Mouse (Mus musculus): ENCODE measurements at regions not wholly inside any gene's neighbourhood (a gene's known extent, or its start where the extent isn't known, plus 50 kb on each side); places are given as distances from the start of the nearest gene placed in this dataset.
A peak's percentile ranks its signal among the peaks of the same experiment; 100 is the strongest.

- no peak overlapping the region for H3K4me3 ChIP-seq (ENCODE audit: low read depth, low read length)
- H3K9me3 ChIP-seq (ENCODE audit: control insufficient read depth, low read length) = no peaks in the 10 kb centered on the region
- no peak overlapping the region for H3K4me2 ChIP-seq (ENCODE audit: low read depth, severe bottlenecking)
- DNase-seq (ENCODE audit: low spot score) (no peak), ATAC-seq (ENCODE audit: insufficient number of reproducible peaks, low FRiP score, low TSS enrichment, low read depth) (no peak)
- no peak overlapping the region for H3K9ac ChIP-seq (ENCODE audit: low read length)
- 0 out of 2 replicates have a peak, but pooled peaks cover 8% of the 10 kb centered on the region for H3K4me1 ChIP-seq (ENCODE audit: control insufficient read depth, insufficient read depth, low read length)
- H3K27me3 ChIP-seq (ENCODE audit: control insufficient read depth, insufficient read depth, low read length) = no peaks in the 10 kb centered on the region
- WGBS = 60% methylated on average over 8 of the region's 8 CpGs
- no peak overlapping the region for H3K27ac ChIP-seq (replicated peaks; ENCODE audit: low read depth, low read length)
- no peaks in the 10 kb centered on the region for H3K36me3 ChIP-seq (ENCODE audit: control insufficient read depth, insufficient read depth, low read length)
These were observed 54.8 kb downstream of the Foxb1 start for GRCm38 (mm10) chr9:69705942-69706341.

- no peak for ATAC-seq (ENCODE audit: insufficient number of reproducible peaks, low FRiP score, low TSS enrichment, low read depth)
- no peaks in the 10 kb centered on the region for H3K27me3 ChIP-seq (ENCODE audit: control insufficient read depth, insufficient read depth, low read length)
- DNase-seq (ENCODE audit: low spot score) = no peak
These were observed 55.7 kb downstream of the Foxb1 start for GRCm38 (mm10) chr9:69705071-69705470.

GRCm38 (mm10) chr9:69703731-69704130, 57.0 kb downstream of the Foxb1 start:
- no peak overlapping the region for H3K9ac ChIP-seq (ENCODE audit: low read length)
- H3K36me3 ChIP-seq (ENCODE audit: control insufficient read depth, insufficient read depth, low read length) = no peaks in the 10 kb centered on the region
- H3K9me3 ChIP-seq (ENCODE audit: control insufficient read depth, low read length) = no peaks in the 10 kb centered on the region
- 0 out of 2 replicates have a peak, but pooled peaks cover 8% of the 10 kb centered on the region for H3K4me1 ChIP-seq (ENCODE audit: control insufficient read depth, insufficient read depth, low read length)
- no peak overlapping the region for H3K27ac ChIP-seq (replicated peaks; ENCODE audit: low read depth, low read length)
- H3K4me3 ChIP-seq (ENCODE audit: low read depth, low read length) = no peak overlapping the region
- WGBS = 66% methylated on average over 7 of the region's 7 CpGs
- ATAC-seq (ENCODE audit: insufficient number of reproducible peaks, low FRiP score, low TSS enrichment, low read depth) = no peak
- no peak overlapping the region for H3K4me2 ChIP-seq (ENCODE audit: low read depth, severe bottlenecking)
- H3K27me3 ChIP-seq (ENCODE audit: control insufficient read depth, insufficient read depth, low read length) = no peaks in the 10 kb centered on the region
- no peak for DNase-seq (ENCODE audit: low spot score)

More at GRCm38 (mm10) chr9:69705071-69705470, 55.7 kb downstream of the Foxb1 start:
- Histone ChIP-seq H3K4me1 (ENCODE audit: control insufficient read depth, insufficient read depth, low read length) (0 out of 2 replicates have a peak, but pooled peaks cover 8% of the 10 kb centered on the region), H3K9me3 (ENCODE audit: control insufficient read depth, low read length) (no peaks in the 10 kb centered on the region), H3K9ac (ENCODE audit: low read length) (no peak overlapping the region), H3K4me2 (ENCODE audit: low read depth, severe bottlenecking) (no peak overlapping the region), H3K27ac (replicated peaks; ENCODE audit: low read depth, low read length) (no peak overlapping the region), H3K4me3 (ENCODE audit: low read depth, low read length) (no peak overlapping the region), H3K36me3 (ENCODE audit: control insufficient read depth, insufficient read depth, low read length) (no peaks in the 10 kb centered on the region)
- 70% methylated on average over 4 of the region's 4 CpGs for WGBS

- no peak overlapping the region for H3K9ac ChIP-seq (ENCODE audit: low read length)
- 0 out of 2 replicates have a peak, but pooled peaks cover 8% of the 10 kb centered on the region for H3K4me1 ChIP-seq (ENCODE audit: control insufficient read depth, insufficient read depth, low read length)
- no peak overlapping the region for H3K4me3 ChIP-seq (ENCODE audit: low read depth, low read length)
- no peaks in the 10 kb centered on the region for H3K27me3 ChIP-seq (ENCODE audit: control insufficient read depth, insufficient read depth, low read length)
- H3K27ac ChIP-seq (replicated peaks; ENCODE audit: low read depth, low read length) = no peak overlapping the region
- H3K9me3 ChIP-seq (ENCODE audit: control insufficient read depth, low read length) = no peaks in the 10 kb centered on the region
- no peaks in the 10 kb centered on the region for H3K36me3 ChIP-seq (ENCODE audit: control insufficient read depth, insufficient read depth, low read length)
- WGBS = 85% methylated on average over 8 of the region's 8 CpGs
- ATAC-seq (ENCODE audit: insufficient number of reproducible peaks, low FRiP score, low TSS enrichment, low read depth) (no peak), DNase-seq (ENCODE audit: low spot score) (no peak)
- H3K4me2 ChIP-seq (ENCODE audit: low read depth, severe bottlenecking) = no peak overlapping the region
These were observed 58.4 kb downstream of the Foxb1 start for GRCm38 (mm10) chr9:69702156-69702928.

- 0 out of 2 replicates have a peak, but pooled peaks cover 8% of the 10 kb centered on the region for H3K4me1 ChIP-seq (ENCODE audit: control insufficient read depth, insufficient read depth, low read length)
These were observed 60.0 kb downstream of the Foxb1 start for GRCm38 (mm10) chr9:69700696-69701095.

GRCm38 (mm10) chr9:69691756-69692155, 69.0 kb downstream of the Foxb1 start:
- no peak overlapping the region for H3K4me2 ChIP-seq (ENCODE audit: low read depth, severe bottlenecking)
- no peaks in the 10 kb centered on the region for H3K36me3 ChIP-seq (ENCODE audit: control insufficient read depth, insufficient read depth, low read length)
- no peak overlapping the region for H3K27ac ChIP-seq (replicated peaks; ENCODE audit: low read depth, low read length)
- H3K4me3 ChIP-seq (ENCODE audit: low read depth, low read length) = no peak overlapping the region
- 87% methylated on average over 3 of the region's 3 CpGs for WGBS
- no peak overlapping the region for H3K9ac ChIP-seq (ENCODE audit: low read length)
- ATAC-seq (ENCODE audit: insufficient number of reproducible peaks, low FRiP score, low TSS enrichment, low read depth) (no peak), DNase-seq (ENCODE audit: low spot score) (no peak)
- H3K9me3 ChIP-seq (ENCODE audit: control insufficient read depth, low read length) = no peaks in the 10 kb centered on the region
- 0 out of 2 replicates have a peak, but pooled peaks cover 2% of the 10 kb centered on the region for H3K27me3 ChIP-seq (ENCODE audit: control insufficient read depth, insufficient read depth, low read length)
- peaks cover 10% of the 10 kb centered on the region for H3K4me1 ChIP-seq (ENCODE audit: control insufficient read depth, insufficient read depth, low read length)

More at GRCm38 (mm10) chr9:69700696-69701095, 60.0 kb downstream of the Foxb1 start:
- ATAC-seq (ENCODE audit: insufficient number of reproducible peaks, low FRiP score, low TSS enrichment, low read depth) (no peak), DNase-seq (ENCODE audit: low spot score) (no peak)
- Histone ChIP-seq H3K9ac (ENCODE audit: low read length) (no peak overlapping the region), H3K27ac (replicated peaks; ENCODE audit: low read depth, low read length) (no peak overlapping the region), H3K4me2 (ENCODE audit: low read depth, severe bottlenecking) (no peak overlapping the region), H3K27me3 (ENCODE audit: control insufficient read depth, insufficient read depth, low read length) (no peaks in the 10 kb centered on the region), H3K36me3 (ENCODE audit: control insufficient read depth, insufficient read depth, low read length) (no peaks in the 10 kb centered on the region), H3K4me3 (ENCODE audit: low read depth, low read length) (no peak overlapping the region), H3K9me3 (ENCODE audit: control insufficient read depth, low read length) (no peaks in the 10 kb centered on the region)
- 78% methylated on average over 9 of the region's 9 CpGs for WGBS

GRCm38 (mm10) chr9:69687349-69688123, 73.2 kb downstream of the Foxb1 start:
- H3K4me1 ChIP-seq (ENCODE audit: control insufficient read depth, insufficient read depth, low read length) = peaks cover 10% of the 10 kb centered on the region
- no peak overlapping the region for H3K27ac ChIP-seq (replicated peaks; ENCODE audit: low read depth, low read length)
- H3K4me3 ChIP-seq (ENCODE audit: low read depth, low read length) = no peak overlapping the region
- H3K27me3 ChIP-seq (ENCODE audit: control insufficient read depth, insufficient read depth, low read length) = 0 out of 2 replicates have a peak, but pooled peaks cover 2% of the 10 kb centered on the region
- peak; percentile 38 for DNase-seq (ENCODE audit: low spot score)
- no peak overlapping the region for H3K9ac ChIP-seq (ENCODE audit: low read length)
- H3K4me2 ChIP-seq (ENCODE audit: low read depth, severe bottlenecking) = no peak overlapping the region
- H3K9me3 ChIP-seq (ENCODE audit: control insufficient read depth, low read length) = no peaks in the 10 kb centered on the region
- no peak for ATAC-seq (ENCODE audit: insufficient number of reproducible peaks, low FRiP score, low TSS enrichment, low read depth)
- no peaks in the 10 kb centered on the region for H3K36me3 ChIP-seq (ENCODE audit: control insufficient read depth, insufficient read depth, low read length)
- 7% methylated on average over 12 of the region's 12 CpGs for WGBS

- H3K4me1 ChIP-seq (ENCODE audit: control insufficient read depth, insufficient read depth, low read length) = peaks cover 10% of the 10 kb centered on the region
- H3K9ac ChIP-seq (ENCODE audit: low read length) = no peak overlapping the region
- DNase-seq (ENCODE audit: low spot score) (no peak), ATAC-seq (ENCODE audit: insufficient number of reproducible peaks, low FRiP score, low TSS enrichment, low read depth) (no peak)
- 0 out of 2 replicates have a peak, but pooled peaks cover 2% of the 10 kb centered on the region for H3K27me3 ChIP-seq (ENCODE audit: control insufficient read depth, insufficient read depth, low read length)
- H3K27ac ChIP-seq (replicated peaks; ENCODE audit: low read depth, low read length) = no peak overlapping the region
- no peaks in the 10 kb centered on the region for H3K36me3 ChIP-seq (ENCODE audit: control insufficient read depth, insufficient read depth, low read length)
- 39% methylated on average over 4 of the region's 4 CpGs for WGBS
- no peak overlapping the region for H3K4me2 ChIP-seq (ENCODE audit: low read depth, severe bottlenecking)
- no peak overlapping the region for H3K4me3 ChIP-seq (ENCODE audit: low read depth, low read length)
- no peaks in the 10 kb centered on the region for H3K9me3 ChIP-seq (ENCODE audit: control insufficient read depth, low read length)
These were observed 74.0 kb downstream of the Foxb1 start for GRCm38 (mm10) chr9:69686766-69687165.
